Mouse (Mus musculus): ENCODE results near the gene 1700029I15Rik.

DNA sequence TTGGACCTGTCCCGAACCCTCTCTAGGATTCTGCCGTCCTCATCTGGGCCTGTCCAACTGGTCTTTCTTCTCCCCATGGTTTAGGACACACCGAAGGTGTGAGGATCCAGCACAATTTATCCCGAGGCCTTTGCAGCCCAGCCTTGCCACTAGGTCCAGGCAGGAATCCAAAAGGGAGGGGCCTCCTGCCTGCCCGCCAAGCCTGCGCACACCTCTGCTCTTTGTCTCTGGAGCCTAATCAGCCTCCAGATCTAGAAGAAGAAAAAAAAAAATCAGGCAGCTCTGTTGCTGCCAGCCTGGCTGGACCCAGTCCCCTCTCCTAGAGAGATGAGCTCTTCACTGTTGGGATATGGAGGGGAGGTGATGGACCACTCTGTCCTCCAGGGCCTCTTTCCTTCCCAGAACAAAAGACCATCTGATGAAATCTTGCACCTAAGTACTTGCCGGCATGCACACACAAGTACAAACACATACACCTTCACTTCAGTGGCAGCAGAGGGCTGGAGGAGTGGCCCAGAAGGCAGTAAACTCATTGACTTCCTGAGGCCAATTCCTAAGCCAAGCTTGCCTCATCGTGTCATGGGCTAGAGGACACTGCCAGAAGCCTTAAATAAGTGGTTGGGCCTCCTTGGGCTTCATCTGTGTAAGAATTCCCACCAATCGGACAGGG, 9.4 kb upstream of the 1700029I15Rik start:
- TF ChIP-seq CTCF (IDR thresholded peaks at IDR 0.05; ENCODE audit: low read depth, low read length) (no peak), POLR2A (IDR thresholded peaks at IDR 0.05; ENCODE audit: borderline replicate concordance, low read depth, low read length) (no peak)
